Comparison of ENCODE assay signal across 18 mouse cellular contexts in the genomic region with DNA sequence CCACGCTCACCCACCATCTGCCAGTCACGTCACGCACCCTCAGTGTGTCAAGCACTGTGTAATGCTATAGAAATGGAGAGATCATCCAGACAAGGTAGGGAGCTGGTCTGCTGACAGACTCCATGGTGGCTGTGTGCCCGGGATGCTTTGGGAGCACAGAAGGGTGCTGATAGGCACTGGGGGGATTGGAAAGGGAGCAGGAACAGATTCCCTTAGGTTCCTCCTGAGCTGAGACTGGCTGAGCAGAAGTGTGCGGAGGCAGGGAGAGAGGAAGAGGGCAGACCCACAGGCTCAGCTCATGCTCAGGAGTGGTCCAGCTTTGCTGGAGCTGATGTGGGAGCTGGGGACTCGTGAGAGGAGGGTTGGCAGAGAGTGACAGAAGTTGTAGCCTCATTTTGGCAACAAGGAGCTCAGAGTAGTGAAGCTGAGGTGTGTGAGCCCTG. TPM values are rescaled to one million over a fixed set of nuclear protein-coding genes. Genes with fewer than 3 reads are reported as not detected.
DNase-seq lines count a peak whose midpoint lies in the region; ATAC-seq lines count a peak whose summit lies in the region.
"Had no signal": no experiment of that assay in that cellular context is flagged by ENCODE, and none has a peak within 500 bp of the region (broad histone marks: within the 10 kb centered on the region; RNA-seq: fewer than 3 reads in every experiment).

No protein-coding gene starts in this region.

- 89% methylated on average over 6 of the region's 6 CpGs for WGBS in forebrain, embryonic 10.5 days
- 90% methylated on average over 6 of the region's 6 CpGs for WGBS in forebrain, embryonic 11.5 days

- 0 out of 2 replicates have a peak overlapping the region, but pooled peaks have one; percentile 20 for H3K27ac ChIP-seq in forebrain, embryonic 10.5 days
- H3K27ac ChIP-seq in forebrain, embryonic 11.5 days (ENCODE audit: low read depth, low read length) = no peak overlapping the region
- H3K27ac ChIP-seq: limb, embryonic 15.5 days; macrophage had no signal

- no peak overlapping the region for H3K9ac ChIP-seq in forebrain, embryonic 11.5 days (ENCODE audit: low read length)
- H3K9ac ChIP-seq: limb, embryonic 15.5 days had no signal

- peaks cover 97% of the 10 kb centered on the region for H3K36me3 ChIP-seq in forebrain, embryonic 10.5 days (replicated peaks)
- no peaks in the 10 kb centered on the region; the same call in 1 of the 2 replicates for H3K36me3 ChIP-seq in forebrain, embryonic 11.5 days (ENCODE audit: control insufficient read depth, insufficient read depth, low read length)

- no peak for DNase-seq in forebrain, embryonic 10.5 days (ENCODE audit: extremely low spot score, low spot score)
- DNase-seq in forebrain, embryonic 11.5 days (ENCODE audit: low spot score) = no peak
- peak; percentile 56 for DNase-seq in layer of hippocampus, adult 11-12 months (ENCODE audit: low spot score)
- no peak for DNase-seq in layer of hippocampus, postnatal 25 days (ENCODE audit: extremely low spot score in 1 of 2, low spot score in 1 of 2)
- DNase-seq in MN1 (ENCODE audit: low spot score) = peak; percentile 36
- DNase-seq in cerebellum, postnatal 10 days = peak; percentile 73
- DNase-seq in spleen, postnatal 36 days (ENCODE audit: low spot score in 2 of 2) = no peak
- DNase-seq: adrenal gland, adult 2 months; kidney, adult 18-20 months; kidney, postnatal 14 days; lung, adult 2 months; thymus, adult 18-20 months had no signal

- ATAC-seq in forebrain, embryonic 11.5 days (replicated peaks; ENCODE audit: low FRiP score) = no peak
- ATAC-seq: hindbrain, embryonic 16.5 days; midbrain, embryonic 16.5 days had no signal

- H3K9me3 ChIP-seq in forebrain, embryonic 10.5 days = no peaks in the 10 kb centered on the region; the same call in 1 of the 2 replicates
- no peaks in the 10 kb centered on the region for H3K9me3 ChIP-seq in forebrain, embryonic 11.5 days (ENCODE audit: control insufficient read depth, low read length)
- H3K9me3 ChIP-seq: limb, embryonic 15.5 days had no signal

- H3K4me2 ChIP-seq in forebrain, embryonic 11.5 days (ENCODE audit: low read depth, low read length, severe bottlenecking) = no peak overlapping the region
- H3K4me2 ChIP-seq: limb, embryonic 15.5 days had no signal

- H3K27me3 ChIP-seq in forebrain, embryonic 10.5 days (ENCODE audit: poor library complexity, severe bottlenecking) = no peaks in the 10 kb centered on the region
- no peaks in the 10 kb centered on the region for H3K27me3 ChIP-seq in forebrain, embryonic 11.5 days (ENCODE audit: control insufficient read depth, insufficient read depth, low read length)
- H3K27me3 ChIP-seq: limb, embryonic 15.5 days had no signal

- no peak overlapping the region for H3K4me3 ChIP-seq in forebrain, embryonic 10.5 days
- H3K4me3 ChIP-seq in forebrain, embryonic 11.5 days (ENCODE audit: low read depth, low read length) = no peak overlapping the region
- H3K4me3 ChIP-seq: erythroblast, embryonic 14.5 days; limb, embryonic 15.5 days had no signal

- H3K4me1 ChIP-seq in forebrain, embryonic 10.5 days = no peaks in the 10 kb centered on the region
- H3K4me1 ChIP-seq in forebrain, embryonic 11.5 days (replicated peaks; ENCODE audit: control insufficient read depth, insufficient read depth, low read length) = no peaks in the 10 kb centered on the region
- H3K4me1 ChIP-seq: limb, embryonic 15.5 days had no signal

RNA-seq across cellular contexts. Expression of gene Naglu, which starts 18.7 kb away (rescaled TPM):
- polyA plus RNA-seq in forebrain, embryonic 10.5 days (2016; fragmentation: Nextera tagmentation; extraction: Ambion mirVana) = 8.2 and 9.3 TPM in 2 replicates
- polyA plus RNA-seq in forebrain, embryonic 11.5 days (2014; fragmentation: Nextera tagmentation; extraction: Ambion mirVana) = 6.9 and 7.8 TPM in 2 replicates
- 10 to 100 TPM in 1 of 2 experiments, 1 to 10 TPM in 1; 9.2 to 10.8 TPM for total RNA-seq in layer of hippocampus, postnatal 25 days (2021)

RNA-seq across cellular contexts. Expression of gene Hsd17b1, which starts 27.1 kb away (rescaled TPM):
- polyA plus RNA-seq in forebrain, embryonic 10.5 days (2016; fragmentation: Nextera tagmentation; extraction: Ambion mirVana) = 0.10 and 0.11 TPM in 2 replicates
- polyA plus RNA-seq in forebrain, embryonic 11.5 days (2014; fragmentation: Nextera tagmentation; extraction: Ambion mirVana) = 0.19 TPM in 1 of 2 replicates, not detected in the other
- under 1 TPM; 0.63 to 0.94 TPM for total RNA-seq in layer of hippocampus, postnatal 25 days (2021)
- polyA plus RNA-seq: C2C12 had no signal

RNA-seq across cellular contexts. Expression of gene Coasy, which starts 31.3 kb away (rescaled TPM):
- polyA plus RNA-seq in forebrain, embryonic 10.5 days (2016; fragmentation: Nextera tagmentation; extraction: Ambion mirVana) = 51.4 and 53.3 TPM in 2 replicates
- 50.4 and 51.5 TPM in 2 replicates for polyA plus RNA-seq in forebrain, embryonic 11.5 days (2014; fragmentation: Nextera tagmentation; extraction: Ambion mirVana)
- 10 to 100 TPM; 25.1 to 29.9 TPM for total RNA-seq in layer of hippocampus, postnatal 25 days (2021)

RNA-seq across cellular contexts. Expression of gene Mlx, which starts 36.0 kb away (rescaled TPM):
- polyA plus RNA-seq in forebrain, embryonic 10.5 days (2016; fragmentation: Nextera tagmentation; extraction: Ambion mirVana) = 37.3 and 41.1 TPM in 2 replicates
- polyA plus RNA-seq in forebrain, embryonic 11.5 days (2014; fragmentation: Nextera tagmentation; extraction: Ambion mirVana) = 41.8 and 44.3 TPM in 2 replicates
- total RNA-seq in layer of hippocampus, postnatal 25 days (2021) = 10 to 100 TPM; 45.1 to 45.6 TPM

RNA-seq across cellular contexts. Expression of gene Atp6v0a1, which starts 41.8 kb away (rescaled TPM):
- 34.5 and 36.9 TPM in 2 replicates for polyA plus RNA-seq in forebrain, embryonic 10.5 days (2016; fragmentation: Nextera tagmentation; extraction: Ambion mirVana)
- 44.7 and 47.0 TPM in 2 replicates for polyA plus RNA-seq in forebrain, embryonic 11.5 days (2014; fragmentation: Nextera tagmentation; extraction: Ambion mirVana)
- total RNA-seq in layer of hippocampus, postnatal 25 days (2021) = 100 to 1,000 TPM; 446 to 454 TPM

Comparison
In these comparisons a context has a peak if more than half of its experiments do, and no peak if none do; other contexts are left out.
1. DNase-seq: peak in layer of hippocampus, adult 11-12 months (single experiment), MN1 (single experiment) and cerebellum, postnatal 10 days (2 of 2); none in forebrain, embryonic 10.5 days (single experiment), forebrain, embryonic 11.5 days (single experiment), layer of hippocampus, postnatal 25 days (0 of 2) and spleen, postnatal 36 days (0 of 2).